Mouse (Mus musculus) brain, embryonic 14.5 days (tissue): ENCODE measurements around the gene Upf2.

Source experiments
- CTCF ChIP-seq: fragments of 200-500 bp; IDR thresholded peaks from 2 replicates; pipeline ENCODE4 v1.5.1; 2012; ENCODE audit warnings: inconsistent platforms, mild to moderate bottlenecking, moderate library complexity, borderline replicate concordance; ENCODE audit not compliant: insufficient read depth, insufficient read length; ENCODE audit errors: extremely low read depth
- POLR2A ChIP-seq: fragments of 200-500 bp; IDR thresholded peaks from 2 replicates; pipeline ENCODE4 v1.6.1; 2012; ENCODE audit warnings: mild to moderate bottlenecking, inconsistent platforms, borderline replicate concordance; ENCODE audit not compliant: poor library complexity, insufficient read depth, insufficient read length, severe bottlenecking; ENCODE audit errors: extremely low read depth

- TF ChIP-seq CTCF (no peak), POLR2A (no peak)
Observed at GRCm38 (mm10) chr2:5936068-5936467, 15.2 kb upstream of the Upf2 start.
